Mouse (Mus musculus): ENCODE data around the gene Ackr1. TPM values are rescaled to one million over a fixed set of nuclear protein-coding genes. Genes with fewer than 3 reads are reported as not detected.

Gene Ackr1
- total and polyA plus RNA-seq, 2 experiments from 2014 or later: 14.0 to 32.8 TPM

GRCm38 (mm10) chr1:173349946-173350345 lies 16.4 kb upstream of the Ackr1 start:
- Histone ChIP-seq H3K36me3 (ENCODE audit: insufficient read depth) (peaks cover 17% of the 10 kb centered on the region), H3K27me3 (ENCODE audit: insufficient read depth, low read length) (no peaks in the 10 kb centered on the region), H3K9me3 (ENCODE audit: low read length) (no peaks in the 10 kb centered on the region), H3K9ac (no peak overlapping the region), H3K4me2 (ENCODE audit: low read depth) (peak overlapping the region; percentile 38), H3K27ac (ENCODE audit: low read depth, low read length) (no peak overlapping the region), H3K4me3 (ENCODE audit: low read depth, low read length) (peak overlapping the region; percentile 21; the same call in 1 of the 2 replicates), H3K4me1 (ENCODE audit: insufficient read depth) (no peaks in the 10 kb centered on the region)
- 2% methylated on average over 6 of the region's 6 CpGs for WGBS
- DNase-seq (peak; percentile 71), ATAC-seq (peak; percentile 91)
- TF ChIP-seq CTCF (IDR thresholded peaks at IDR 0.05; ENCODE audit: low read depth): no peak

- Histone ChIP-seq H3K36me3 (ENCODE audit: insufficient read depth) (peaks cover 24% of the 10 kb centered on the region), H3K27ac (ENCODE audit: low read depth, low read length) (no peak overlapping the region), H3K4me2 (ENCODE audit: low read depth) (no peak overlapping the region), H3K9me3 (ENCODE audit: low read length) (no peaks in the 10 kb centered on the region), H3K4me1 (ENCODE audit: insufficient read depth) (no peaks in the 10 kb centered on the region), H3K9ac (no peak overlapping the region), H3K27me3 (ENCODE audit: insufficient read depth, low read length) (no peaks in the 10 kb centered on the region), H3K4me3 (ENCODE audit: low read depth, low read length) (no peak overlapping the region)
- ATAC-seq: no peak
- no peak for TF ChIP-seq CTCF (IDR thresholded peaks at IDR 0.05; ENCODE audit: low read depth)
- WGBS: 53% methylated on average over 5 of the region's 5 CpGs
- no peak for DNase-seq
Measured at GRCm38 (mm10) chr1:173349192-173349591, 15.6 kb upstream of the Ackr1 start.

- Histone ChIP-seq H3K27ac (ENCODE audit: low read depth, low read length) (no peak overlapping the region), H3K9ac (no peak overlapping the region), H3K4me2 (ENCODE audit: low read depth) (no peak overlapping the region), H3K9me3 (ENCODE audit: low read length) (no peaks in the 10 kb centered on the region), H3K27me3 (ENCODE audit: insufficient read depth, low read length) (no peaks in the 10 kb centered on the region), H3K4me1 (ENCODE audit: insufficient read depth) (no peaks in the 10 kb centered on the region), H3K4me3 (ENCODE audit: low read depth, low read length) (no peak overlapping the region), H3K36me3 (ENCODE audit: insufficient read depth) (peaks cover 30% of the 10 kb centered on the region)
- no peak for ATAC-seq
- TF ChIP-seq CTCF (IDR thresholded peaks at IDR 0.05; ENCODE audit: low read depth): no peak
- DNase-seq: no peak
- 13% methylated on average over 1 of the region's 1 CpGs for WGBS
Measured at GRCm38 (mm10) chr1:173348527-173348926, 15.0 kb upstream of the Ackr1 start.

GRCm38 (mm10) chr1:173345112-173345511 lies 11.6 kb upstream of the Ackr1 start:
- ATAC-seq (no peak), DNase-seq (no peak)
- Histone ChIP-seq H3K9ac (no peak overlapping the region), H3K4me3 (ENCODE audit: low read depth, low read length) (no peak overlapping the region), H3K27ac (ENCODE audit: low read depth, low read length) (no peak overlapping the region), H3K4me1 (ENCODE audit: insufficient read depth) (no peaks in the 10 kb centered on the region), H3K36me3 (ENCODE audit: insufficient read depth) (peaks cover 49% of the 10 kb centered on the region), H3K9me3 (ENCODE audit: low read length) (no peaks in the 10 kb centered on the region), H3K4me2 (ENCODE audit: low read depth) (no peak overlapping the region), H3K27me3 (ENCODE audit: insufficient read depth, low read length) (no peaks in the 10 kb centered on the region)
- WGBS: 92% methylated on average over 4 of the region's 4 CpGs
- no peak for TF ChIP-seq CTCF (IDR thresholded peaks at IDR 0.05; ENCODE audit: low read depth)

GRCm38 (mm10) chr1:173343934-173344333 lies 10.4 kb upstream of the Ackr1 start:
- Histone ChIP-seq H3K4me1 (ENCODE audit: insufficient read depth) (no peaks in the 10 kb centered on the region), H3K36me3 (ENCODE audit: insufficient read depth) (peaks cover 56% of the 10 kb centered on the region), H3K27ac (ENCODE audit: low read depth, low read length) (no peak overlapping the region), H3K9ac (no peak overlapping the region), H3K4me3 (ENCODE audit: low read depth, low read length) (no peak overlapping the region), H3K9me3 (ENCODE audit: low read length) (no peaks in the 10 kb centered on the region), H3K27me3 (ENCODE audit: insufficient read depth, low read length) (no peaks in the 10 kb centered on the region), H3K4me2 (ENCODE audit: low read depth) (no peak overlapping the region)
- ATAC-seq (peak; percentile 34; the same call in 1 of the 2 replicates), DNase-seq (no peak)
- 15% methylated on average over 3 of the region's 3 CpGs for WGBS
- no peak for TF ChIP-seq CTCF (IDR thresholded peaks at IDR 0.05; ENCODE audit: low read depth)

GRCm38 (mm10) chr1:173342425-173342824 lies 8.9 kb upstream of the Ackr1 start:
- Histone ChIP-seq H3K36me3 (ENCODE audit: insufficient read depth) (peaks cover 71% of the 10 kb centered on the region), H3K27ac (ENCODE audit: low read depth, low read length) (no peak overlapping the region), H3K4me1 (ENCODE audit: insufficient read depth) (no peaks in the 10 kb centered on the region), H3K4me2 (ENCODE audit: low read depth) (no peak overlapping the region), H3K4me3 (ENCODE audit: low read depth, low read length) (no peak overlapping the region), H3K9me3 (ENCODE audit: low read length) (no peaks in the 10 kb centered on the region), H3K9ac (no peak overlapping the region), H3K27me3 (ENCODE audit: insufficient read depth, low read length) (no peaks in the 10 kb centered on the region)
- ATAC-seq (0 out of 2 replicates have a peak, but pooled peaks have one; percentile 25), DNase-seq (no peak)
- no peak for TF ChIP-seq CTCF (IDR thresholded peaks at IDR 0.05; ENCODE audit: low read depth)
- WGBS: 29% methylated on average over 1 of the region's 1 CpGs

- H3K4me3 ChIP-seq (ENCODE audit: low read depth, low read length): no peak overlapping the region
- ATAC-seq (peak; percentile 72), DNase-seq (peak; percentile 84)
- no peak overlapping the region for H3K27ac ChIP-seq (ENCODE audit: low read depth, low read length)
- peaks cover 63% of the 10 kb centered on the region for H3K36me3 ChIP-seq (ENCODE audit: insufficient read depth)
- H3K4me2 ChIP-seq (ENCODE audit: low read depth): no peak overlapping the region
- TF ChIP-seq CTCF (IDR thresholded peaks at IDR 0.05; ENCODE audit: low read depth): peak; percentile 93
- no peaks in the 10 kb centered on the region for H3K27me3 ChIP-seq (ENCODE audit: insufficient read depth, low read length)
- no peaks in the 10 kb centered on the region for H3K9me3 ChIP-seq (ENCODE audit: low read length)
- 7% methylated on average over 2 of the region's 2 CpGs for WGBS
- no peak overlapping the region for H3K9ac ChIP-seq
- H3K4me1 ChIP-seq (ENCODE audit: insufficient read depth): no peaks in the 10 kb centered on the region
Measured at GRCm38 (mm10) chr1:173339543-173339942, 6.0 kb upstream of the Ackr1 start.

All from forebrain, postnatal 0 days (tissue).